Mouse (Mus musculus) lung, postnatal 0 days (tissue): ENCODE measurements around the gene Pax9. TPM values are rescaled to one million over a fixed set of nuclear protein-coding genes. Genes with fewer than 3 reads are reported as not detected.

Experiments used
- ATAC-seq: fragments of 200-750 bp; cut with Nextera tagmentation; 2 replicates; pipeline ENCODE4 v1.8.0; 2017; ENCODE audit warnings: moderate library complexity
- DNase-seq: peaks from one replicate; pipeline ENCODE4 v3.0.0-alpha.2; 2016; ENCODE audit warnings: low spot score
- H3K27ac ChIP-seq: fragments of 300-500 bp; sonication (generic); 2 replicates; pipeline ENCODE4 v1.5.1; 2014; ENCODE audit warnings: antibody characterized with exemption, mild to moderate bottlenecking, low read length, mixed read lengths
- H3K27me3 ChIP-seq: fragments of 300-500 bp; sonication (generic); replicated peaks from 2 replicates; pipeline ENCODE4 v1.6.1; 2014; ENCODE audit warnings: low read length, mixed read lengths; ENCODE audit not compliant: insufficient read depth
- H3K36me3 ChIP-seq: fragments of 300-500 bp; sonication (generic); 2 replicates; pipeline ENCODE4 v1.6.1; 2014; ENCODE audit warnings: low read length, mixed read lengths; ENCODE audit not compliant: insufficient read depth
- H3K4me1 ChIP-seq: fragments of 300-500 bp; sonication (generic); 2 replicates; pipeline ENCODE4 v1.6.1; 2014; ENCODE audit warnings: antibody characterized with exemption, low read depth, low read length, mixed read lengths; ENCODE audit not compliant: insufficient read depth
- H3K4me2 ChIP-seq: fragments of 300-500 bp; sonication (generic); replicated peaks from 2 replicates; pipeline ENCODE4 v1.6.1; 2014; ENCODE audit warnings: low read depth, mild to moderate bottlenecking, low read length, moderate library complexity, mixed read lengths
- H3K4me3 ChIP-seq: fragments of 300-500 bp; sonication (generic); 2 replicates; pipeline ENCODE4 v1.5.1; 2014; ENCODE audit warnings: low read depth, low read length
- H3K9ac ChIP-seq: fragments of 300-500 bp; sonication (generic); replicated peaks from 2 replicates; pipeline ENCODE4 v1.6.1; 2014; ENCODE audit warnings: low read depth, mild to moderate bottlenecking
- H3K9me3 ChIP-seq: fragments of 300-500 bp; sonication (generic); 2 replicates; pipeline ENCODE4 v1.6.1; 2016; ENCODE audit warnings: low read length, mixed read lengths
- CTCF ChIP-seq: IDR thresholded peaks from 2 replicates; pipeline ENCODE4 v1.5.1; 2016; ENCODE audit warnings: antibody characterized with exemption, mild to moderate bottlenecking
- EP300 ChIP-seq: IDR thresholded peaks from 2 replicates; pipeline ENCODE4 v1.6.1; 2016; ENCODE audit warnings: antibody characterized with exemption, mild to moderate bottlenecking, control low read depth
- WGBS: fragments of 180-500 bp; shearing (Covaris S2); extraction: QIAGEN DNeasy Blood & Tissue Kit; methylation state at CpG from one replicate; pipeline ENCODE4 v1.1.7; 2014; 5-methylcytosine and 5-hydroxymethylcytosine counted together
- polyA plus RNA-seq: library from polyadenylated mRNA; unstranded; fragments of >200 nt; fragmentation: Nextera tagmentation; extraction: Ambion mirVana; gene quantifications from 2 replicates; pipeline ENCODE4 v1.2.1, GENCODE M21; 2015

Pax9 gene
- polyA plus RNA-seq, 1 experiment from 2014 or later, result 0.05 TPM

GRCm38 (mm10) chr12:56696174-56697010 lies 4.8 kb downstream of the Pax9 start:
- no peak for DNase-seq
- Histone ChIP-seq H3K9me3 (no peaks in the 10 kb centered on the region), H3K4me3 (peak overlapping the region; percentile 30), H3K9ac (no peak overlapping the region), H3K4me2 (peak overlapping the region; percentile 58), H3K4me1 (peaks cover 14% of the 10 kb centered on the region; the same call in 1 of the 2 replicates), H3K27me3 (peaks cover 94% of the 10 kb centered on the region), H3K36me3 (no peaks in the 10 kb centered on the region), H3K27ac (no peak overlapping the region)
- no peak for ATAC-seq
- WGBS, result 2% methylated on average over 57 of the region's 57 CpGs
- TF ChIP-seq EP300, result no peak
- peak; percentile 21 for TF ChIP-seq CTCF

- 3% methylated on average over 36 of the region's 36 CpGs for WGBS
- Histone ChIP-seq H3K4me3 (peak overlapping the region; percentile 30; the same call in 1 of the 2 replicates), H3K36me3 (no peaks in the 10 kb centered on the region), H3K4me1 (peaks cover 14% of the 10 kb centered on the region; the same call in 1 of the 2 replicates), H3K4me2 (peak overlapping the region; percentile 58), H3K9ac (no peak overlapping the region), H3K27me3 (peaks cover 91% of the 10 kb centered on the region), H3K27ac (no peak overlapping the region), H3K9me3 (no peaks in the 10 kb centered on the region)
- DNase-seq (no peak), ATAC-seq (no peak)
- no peak for TF ChIP-seq EP300
- TF ChIP-seq CTCF, result no peak
Observed at GRCm38 (mm10) chr12:56697011-56697740, 5.6 kb downstream of the Pax9 start.

- Histone ChIP-seq H3K36me3 (no peaks in the 10 kb centered on the region), H3K9ac (no peak overlapping the region), H3K4me2 (0 out of 2 replicates have a peak overlapping the region, but pooled peaks have one; percentile 14), H3K9me3 (no peaks in the 10 kb centered on the region), H3K27me3 (peaks cover 91% of the 10 kb centered on the region), H3K27ac (no peak overlapping the region), H3K4me1 (peaks cover 9% of the 10 kb centered on the region; the same call in 1 of the 2 replicates), H3K4me3 (peak overlapping the region; percentile 30; the same call in 1 of the 2 replicates)
- DNase-seq (no peak), ATAC-seq (no peak)
- TF ChIP-seq CTCF (no peak), EP300 (no peak)
- WGBS, result 2% methylated on average over 12 of the region's 12 CpGs
Observed at GRCm38 (mm10) chr12:56697785-56698184, 6.2 kb downstream of the Pax9 start.

- peaks cover 86% of the 10 kb centered on the region for H3K27me3 ChIP-seq
- no peak overlapping the region for H3K27ac ChIP-seq
- H3K9ac ChIP-seq, result no peak overlapping the region
- no peaks in the 10 kb centered on the region for H3K36me3 ChIP-seq
- no peak overlapping the region for H3K4me3 ChIP-seq
- ATAC-seq (no peak), DNase-seq (no peak)
- TF ChIP-seq EP300 (no peak), CTCF (no peak)
- H3K9me3 ChIP-seq, result no peaks in the 10 kb centered on the region
- H3K4me2 ChIP-seq, result no peak overlapping the region
- WGBS, result 8% methylated on average over 8 of the region's 8 CpGs
- peaks cover 8% of the 10 kb centered on the region; the same call in 1 of the 2 replicates for H3K4me1 ChIP-seq
Observed at GRCm38 (mm10) chr12:56698191-56698980, 6.8 kb downstream of the Pax9 start.

- Histone ChIP-seq H3K4me3 (no peak overlapping the region), H3K9me3 (no peaks in the 10 kb centered on the region), H3K36me3 (no peaks in the 10 kb centered on the region), H3K9ac (no peak overlapping the region), H3K27me3 (peaks cover 76% of the 10 kb centered on the region), H3K4me1 (peaks cover 8% of the 10 kb centered on the region; the same call in 1 of the 2 replicates), H3K27ac (no peak overlapping the region), H3K4me2 (no peak overlapping the region)
- DNase-seq (no peak), ATAC-seq (no peak)
- 31% methylated on average over 3 of the region's 3 CpGs for WGBS
- TF ChIP-seq CTCF (no peak), EP300 (no peak)
Observed at GRCm38 (mm10) chr12:56699351-56699750, 7.8 kb downstream of the Pax9 start.
